Mouse (Mus musculus) splenic B cell, adult 2 months (primary cell): ENCODE measurements at regions not wholly inside any gene's neighbourhood (a gene's known extent, or its start where the extent isn't known, plus 50 kb on each side); places are given as distances from the start of the nearest gene placed in this dataset.

Experiments used
- DNase-seq: peaks from one replicate; pipeline ENCODE4 v3.0.0-alpha.2; 2011; ENCODE audit warnings: low read depth, low spot score
- H3K27me3 ChIP-seq: 2 replicates; pipeline ENCODE4 v1.6.1; 2012; ENCODE audit warnings: mild to moderate bottlenecking, low read length, moderate library complexity, mixed read lengths; ENCODE audit not compliant: control insufficient read depth, poor library complexity, insufficient read depth, severe bottlenecking
- H3K36me3 ChIP-seq: 2 replicates; pipeline ENCODE4 v1.6.1; 2012; ENCODE audit warnings: mild to moderate bottlenecking, low read length, moderate library complexity, mixed read lengths; ENCODE audit not compliant: control insufficient read depth, poor library complexity, insufficient read depth, severe bottlenecking

GRCm38 (mm10) chr10:21468421-21468820 is 91.3 kb downstream of the Aldh8a1 start:
- H3K27me3 ChIP-seq, result no peaks in the 10 kb centered on the region
- DNase-seq, result peak; percentile 83
- no peaks in the 10 kb centered on the region for H3K36me3 ChIP-seq

- DNase-seq, result no peak
- H3K36me3 ChIP-seq, result no peaks in the 10 kb centered on the region
- no peaks in the 10 kb centered on the region for H3K27me3 ChIP-seq
Measured at GRCm38 (mm10) chr10:21469961-21470360, 92.9 kb downstream of the Aldh8a1 start.

- Histone ChIP-seq H3K27me3 (no peaks in the 10 kb centered on the region), H3K36me3 (no peaks in the 10 kb centered on the region)
- DNase-seq, result no peak
Measured at GRCm38 (mm10) chr10:21470589-21470988, 93.5 kb downstream of the Aldh8a1 start.

- DNase-seq, result no peak
- Histone ChIP-seq H3K36me3 (no peaks in the 10 kb centered on the region), H3K27me3 (no peaks in the 10 kb centered on the region)
Measured at GRCm38 (mm10) chr10:21474242-21474641, 97.2 kb downstream of the Aldh8a1 start.

- Histone ChIP-seq H3K36me3 (no peaks in the 10 kb centered on the region), H3K27me3 (no peaks in the 10 kb centered on the region)
- no peak for DNase-seq
Measured at GRCm38 (mm10) chr10:21478004-21478403, 100.9 kb downstream of the Aldh8a1 start.

GRCm38 (mm10) chr10:21479403-21479802 is 102.3 kb downstream of the Aldh8a1 start:
- H3K27me3 ChIP-seq, result no peaks in the 10 kb centered on the region
- no peak for DNase-seq

GRCm38 (mm10) chr10:21481255-21481654 is 104.2 kb downstream of the Aldh8a1 start:
- Histone ChIP-seq H3K27me3 (no peaks in the 10 kb centered on the region), H3K36me3 (no peaks in the 10 kb centered on the region)
- no peak for DNase-seq

More at GRCm38 (mm10) chr10:21479403-21479802, 102.3 kb downstream of the Aldh8a1 start:
- H3K36me3 ChIP-seq, result no peaks in the 10 kb centered on the region

- no peaks in the 10 kb centered on the region for H3K36me3 ChIP-seq
- no peaks in the 10 kb centered on the region for H3K27me3 ChIP-seq
- DNase-seq, result no peak
Measured at GRCm38 (mm10) chr10:21482055-21482454, 105.0 kb downstream of the Aldh8a1 start.

GRCm38 (mm10) chr10:21482659-21483058 is 105.6 kb downstream of the Aldh8a1 start:
- Histone ChIP-seq H3K27me3 (no peaks in the 10 kb centered on the region), H3K36me3 (no peaks in the 10 kb centered on the region)
- DNase-seq, result no peak

GRCm38 (mm10) chr10:21483373-21483772 is 106.3 kb downstream of the Aldh8a1 start:
- DNase-seq, result no peak
- Histone ChIP-seq H3K27me3 (no peaks in the 10 kb centered on the region), H3K36me3 (no peaks in the 10 kb centered on the region)

GRCm38 (mm10) chr10:21488374-21488930 is 104.5 kb upstream of the 1700020N01Rik start:
- DNase-seq, result no peak
- H3K36me3 ChIP-seq, result no peaks in the 10 kb centered on the region
- no peaks in the 10 kb centered on the region for H3K27me3 ChIP-seq

- DNase-seq, result no peak
- no peaks in the 10 kb centered on the region for H3K27me3 ChIP-seq
- H3K36me3 ChIP-seq, result no peaks in the 10 kb centered on the region
Measured at GRCm38 (mm10) chr10:21490910-21491309, 102.0 kb upstream of the 1700020N01Rik start.

- Histone ChIP-seq H3K36me3 (no peaks in the 10 kb centered on the region), H3K27me3 (no peaks in the 10 kb centered on the region)
- no peak for DNase-seq
Measured at GRCm38 (mm10) chr10:21492254-21492894, 100.6 kb upstream of the 1700020N01Rik start.

- DNase-seq, result no peak
- no peaks in the 10 kb centered on the region for H3K36me3 ChIP-seq
Measured at GRCm38 (mm10) chr10:21494536-21494935, 98.4 kb upstream of the 1700020N01Rik start.

GRCm38 (mm10) chr10:21497110-21497509 is 95.8 kb upstream of the 1700020N01Rik start:
- H3K36me3 ChIP-seq, result no peaks in the 10 kb centered on the region
- no peaks in the 10 kb centered on the region for H3K27me3 ChIP-seq
- no peak for DNase-seq

More at GRCm38 (mm10) chr10:21494536-21494935, 98.4 kb upstream of the 1700020N01Rik start:
- no peaks in the 10 kb centered on the region for H3K27me3 ChIP-seq

GRCm38 (mm10) chr10:21498143-21498542 is 94.8 kb upstream of the 1700020N01Rik start:
- Histone ChIP-seq H3K27me3 (no peaks in the 10 kb centered on the region), H3K36me3 (no peaks in the 10 kb centered on the region)
- DNase-seq, result no peak
